24 mouse cellular contexts compared by ENCODE assay signal in the genomic region with DNA sequence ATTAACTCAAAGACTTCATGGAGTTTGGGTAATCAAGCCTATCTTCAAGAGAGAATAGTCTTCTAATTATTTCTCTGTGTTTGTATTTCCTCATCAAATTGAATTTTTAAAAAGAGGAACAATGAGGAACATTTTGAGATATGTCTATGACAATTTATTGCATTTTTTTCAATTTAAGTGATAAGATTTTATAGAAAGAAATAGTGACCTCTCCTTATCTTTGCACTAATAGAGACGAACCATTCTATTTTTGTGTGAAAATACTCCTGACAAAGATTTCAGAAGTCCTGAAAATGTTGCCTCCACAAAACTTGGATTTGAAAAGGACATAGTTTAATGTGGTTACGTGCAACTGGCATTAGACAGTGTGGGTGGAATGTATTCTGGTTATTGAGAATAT.
"Had no signal": no experiment of that assay in that cellular context is flagged by ENCODE, and none has a peak within 500 bp of the region (broad histone marks: within the 10 kb centered on the region; RNA-seq: fewer than 3 reads in every experiment).

No protein-coding gene starts in this region.

- DNase-seq: cerebellum, adult 9-10 months; cerebellum, adult 9-11 months; cerebellum, postnatal 10 days; cerebellum, postnatal 14 days; cerebellum, postnatal 25 days; cerebellum, postnatal 36 days; embryo, embryonic 11 days; forebrain, postnatal 0 days; gastrocnemius, adult 2 months; gastrocnemius, postnatal 10 days; gastrocnemius, postnatal 14 days; gastrocnemius, postnatal 25 days; gastrocnemius, postnatal 36 days; heart, adult 18-20 months; heart, adult 2 months had no signal

- H3K27me3 ChIP-seq: embryonic facial prominence, embryonic 12.5 days; embryonic facial prominence, embryonic 13.5 days; embryonic facial prominence, embryonic 15.5 days; forebrain, embryonic 12.5 days; forebrain, embryonic 13.5 days; forebrain, embryonic 15.5 days had no signal

- H3K27ac ChIP-seq: embryonic facial prominence, embryonic 10.5 days; embryonic facial prominence, embryonic 12.5 days; embryonic facial prominence, embryonic 13.5 days; embryonic facial prominence, embryonic 15.5 days; forebrain, embryonic 10.5 days; forebrain, embryonic 12.5 days; forebrain, embryonic 13.5 days; forebrain, embryonic 15.5 days; gastrocnemius, adult 2 months; heart, adult 2 months had no signal

- H3K9me3 ChIP-seq: embryonic facial prominence, embryonic 10.5 days; embryonic facial prominence, embryonic 12.5 days; embryonic facial prominence, embryonic 13.5 days; embryonic facial prominence, embryonic 15.5 days; forebrain, embryonic 10.5 days; forebrain, embryonic 12.5 days; forebrain, embryonic 13.5 days; forebrain, embryonic 15.5 days had no signal

- H3K36me3 ChIP-seq: embryonic facial prominence, embryonic 12.5 days; embryonic facial prominence, embryonic 13.5 days; embryonic facial prominence, embryonic 15.5 days; forebrain, embryonic 10.5 days; forebrain, embryonic 15.5 days had no signal

- H3K4me1 ChIP-seq: embryonic facial prominence, embryonic 10.5 days; embryonic facial prominence, embryonic 12.5 days; embryonic facial prominence, embryonic 13.5 days; embryonic facial prominence, embryonic 15.5 days; forebrain, embryonic 10.5 days; forebrain, embryonic 12.5 days had no signal

- H3K4me3 ChIP-seq: embryonic facial prominence, embryonic 10.5 days; embryonic facial prominence, embryonic 12.5 days; embryonic facial prominence, embryonic 13.5 days; embryonic facial prominence, embryonic 15.5 days; erythroblast, embryonic 14.5 days; forebrain, embryonic 10.5 days; forebrain, embryonic 12.5 days; forebrain, embryonic 13.5 days; forebrain, embryonic 15.5 days; gastrocnemius, adult 2 months; heart, adult 2 months had no signal

- H3K9ac ChIP-seq: embryonic facial prominence, embryonic 12.5 days; embryonic facial prominence, embryonic 13.5 days; embryonic facial prominence, embryonic 15.5 days; forebrain, embryonic 12.5 days; forebrain, embryonic 13.5 days; forebrain, embryonic 15.5 days; forebrain, postnatal 0 days had no signal
